Mouse (Mus musculus) bone marrow, adult 2 months (tissue): Measurements from ENCODE around the gene Mettl26. TPM values are rescaled to one million over a fixed set of nuclear protein-coding genes. Genes with fewer than 3 reads are reported as not detected.

Source experiments
- H3K27ac ChIP-seq: fragments of 200-500 bp; 2 replicates; pipeline ENCODE4 v1.5.1; 2012; ENCODE audit warnings: low read depth, mild to moderate bottlenecking, control low read depth, inconsistent platforms, low read length; ENCODE audit not compliant: control insufficient read depth, poor library complexity, insufficient read depth
- H3K4me1 ChIP-seq: fragments of 200-500 bp; 2 replicates; pipeline ENCODE4 v1.6.1; 2011; ENCODE audit warnings: low read length; ENCODE audit not compliant: control insufficient read depth, insufficient read depth
- H3K4me3 ChIP-seq: fragments of 200-500 bp; replicated peaks from 2 replicates; pipeline ENCODE3; 2011; ENCODE audit warnings: mild to moderate bottlenecking, low read depth, low read length, control low read depth; ENCODE audit not compliant: control insufficient read depth
- CTCF ChIP-seq: fragments of 200-500 bp; IDR thresholded peaks from 2 replicates; pipeline ENCODE4 v1.5.1; 2011; ENCODE audit warnings: low read length, control low read depth; ENCODE audit not compliant: control insufficient read depth, insufficient read depth
- POLR2A ChIP-seq: fragments of 200-500 bp; IDR thresholded peaks from 2 replicates; pipeline ENCODE4 v1.6.1; 2011; ENCODE audit warnings: low read depth, mild to moderate bottlenecking, control low read depth, low read length, borderline replicate concordance; ENCODE audit not compliant: control insufficient read depth
- WGBS: fragments of 180-500 bp; shearing (Covaris S2); methylation state at CpG from one replicate; pipeline ENCODE4 v1.1.7; 2018; 5-methylcytosine and 5-hydroxymethylcytosine counted together
- polyA plus RNA-seq: library from polyadenylated mRNA; stranded (reverse); fragments of >200 nt; gene quantifications from 2 replicates; pipeline ENCODE4 v1.2.4, GENCODE M21; 2011; ENCODE audit warnings: low replicate concordance; ENCODE audit not compliant: missing spikeins, insufficient read depth, insufficient read length

Gene Mettl26
- polyA plus RNA-seq, 1 experiment = 30.0 TPM

GRCm38 (mm10) chr17:25875171-25876136, 580 bp downstream of the Mettl26 start:
- Histone ChIP-seq H3K4me3 (peak overlapping the region; percentile 99), H3K4me1 (peaks cover 5% of the 10 kb centered on the region), H3K27ac (peak overlapping the region; percentile 70)
- WGBS = under 1% methylated on average over 59 of the region's 59 CpGs
- 0 out of 2 replicates have a peak, but pooled peaks have one; percentile 0 for TF ChIP-seq CTCF
- TF ChIP-seq POLR2A = peak; percentile 83; the same call in 1 of the 2 replicates

GRCm38 (mm10) chr17:25876347-25876915, 1.6 kb downstream of the Mettl26 start:
- no peak overlapping the region for H3K27ac ChIP-seq
- peaks cover 5% of the 10 kb centered on the region for H3K4me1 ChIP-seq
- peak overlapping the region; percentile 13 for H3K4me3 ChIP-seq
- WGBS = 70% methylated on average over 10 of the region's 10 CpGs
- TF ChIP-seq POLR2A = no peak
- TF ChIP-seq CTCF = no peak

- Histone ChIP-seq H3K4me3 (no peak overlapping the region), H3K4me1 (peaks cover 5% of the 10 kb centered on the region), H3K27ac (no peak overlapping the region)
- 79% methylated on average over 3 of the region's 3 CpGs for WGBS
- TF ChIP-seq POLR2A (no peak), CTCF (no peak)
Measured at GRCm38 (mm10) chr17:25877025-25877424, 2.2 kb downstream of the Mettl26 start.

GRCm38 (mm10) chr17:25877741-25878610, 3.1 kb downstream of the Mettl26 start:
- H3K4me3 ChIP-seq = no peak overlapping the region
- no peak overlapping the region for H3K27ac ChIP-seq
- no peak for TF ChIP-seq POLR2A
- TF ChIP-seq CTCF = no peak
- WGBS = 90% methylated on average over 32 of the region's 32 CpGs
- H3K4me1 ChIP-seq = peaks cover 5% of the 10 kb centered on the region

- peaks cover 5% of the 10 kb centered on the region for H3K4me1 ChIP-seq
- no peak for TF ChIP-seq CTCF
- TF ChIP-seq POLR2A = no peak
- WGBS = 95% methylated on average over 19 of the region's 19 CpGs
- H3K27ac ChIP-seq = no peak overlapping the region
- no peak overlapping the region for H3K4me3 ChIP-seq
Measured at GRCm38 (mm10) chr17:25878611-25879180, 3.8 kb downstream of the Mettl26 start.

- 79% methylated on average over 4 of the region's 4 CpGs for WGBS
- Histone ChIP-seq H3K4me3 (no peak overlapping the region), H3K27ac (no peak overlapping the region), H3K4me1 (peaks cover 5% of the 10 kb centered on the region)
- peak; percentile 50; the same call in 1 of the 2 replicates for TF ChIP-seq CTCF
- no peak for TF ChIP-seq POLR2A
Measured at GRCm38 (mm10) chr17:25879261-25879660, 4.4 kb downstream of the Mettl26 start.

- WGBS = 92% methylated on average over 8 of the region's 8 CpGs
- Histone ChIP-seq H3K4me3 (no peak overlapping the region), H3K4me1 (peaks cover 5% of the 10 kb centered on the region), H3K27ac (no peak overlapping the region)
- TF ChIP-seq POLR2A (no peak), CTCF (no peak)
Measured at GRCm38 (mm10) chr17:25879750-25880149, 4.9 kb downstream of the Mettl26 start.
